Mouse (Mus musculus) midbrain, embryonic 12.5 days (tissue): ENCODE measurements around the gene Trim14. TPM values are rescaled to one million over a fixed set of nuclear protein-coding genes. Genes with fewer than 3 reads are reported as not detected.

Source experiments
- ATAC-seq: fragments of 200-750 bp; cut with Nextera tagmentation; 2 replicates; pipeline ENCODE4 v1.8.0; 2017; ENCODE audit warnings: low read depth, moderate TSS enrichment, moderate library complexity; ENCODE audit not compliant: low FRiP score
- H3K27ac ChIP-seq: fragments of 300-500 bp; sonication (generic); replicated peaks from 2 replicates; pipeline ENCODE4 v1.5.1; 2016; ENCODE audit warnings: mild to moderate bottlenecking
- H3K27me3 ChIP-seq: fragments of 300-500 bp; sonication (generic); 2 replicates; pipeline ENCODE4 v1.6.1; 2016; ENCODE audit warnings: mild to moderate bottlenecking
- H3K36me3 ChIP-seq: fragments of 300-500 bp; sonication (generic); 2 replicates; pipeline ENCODE4 v1.6.1; 2016
- H3K4me1 ChIP-seq: fragments of 300-500 bp; sonication (generic); 2 replicates; pipeline ENCODE4 v1.6.1; 2016
- H3K4me2 ChIP-seq: fragments of 300-500 bp; sonication (generic); replicated peaks from 2 replicates; pipeline ENCODE4 v1.6.1; 2016; ENCODE audit warnings: mild to moderate bottlenecking, moderate library complexity
- H3K4me3 ChIP-seq: fragments of 300-500 bp; sonication (generic); 2 replicates; pipeline ENCODE4 v1.5.1; 2016; ENCODE audit warnings: mild to moderate bottlenecking
- H3K9ac ChIP-seq: fragments of 300-500 bp; sonication (generic); replicated peaks from 2 replicates; pipeline ENCODE4 v1.6.1; 2016; ENCODE audit warnings: mild to moderate bottlenecking, moderate library complexity
- H3K9me3 ChIP-seq: fragments of 300-500 bp; sonication (generic); 2 replicates; pipeline ENCODE4 v1.6.1; 2016; ENCODE audit warnings: mild to moderate bottlenecking
- WGBS: fragments of 180-500 bp; shearing (Covaris S2); methylation state at CpG from one replicate; pipeline ENCODE4 v1.1.7; 2016; 5-methylcytosine and 5-hydroxymethylcytosine counted together
- polyA plus RNA-seq: library from polyadenylated mRNA; unstranded; fragments of >200 nt; fragmentation: Nextera tagmentation; extraction: Ambion mirVana; gene quantifications from 2 replicates; pipeline ENCODE4 v1.2.1, GENCODE M21; 2016

The Trim14 gene
- polyA plus RNA-seq, 1 experiment from 2014 or later, result 1.4 TPM

- peaks cover 4% of the 10 kb centered on the region; the same call in 1 of the 2 replicates for H3K27me3 ChIP-seq
- no peak overlapping the region for H3K4me3 ChIP-seq
- 57% methylated on average over 9 of the region's 9 CpGs for WGBS
- no peaks in the 10 kb centered on the region for H3K36me3 ChIP-seq
- H3K9ac ChIP-seq, result no peak overlapping the region
- H3K9me3 ChIP-seq, result no peaks in the 10 kb centered on the region
- H3K4me2 ChIP-seq, result no peak overlapping the region
- no peak overlapping the region for H3K27ac ChIP-seq
- no peak for ATAC-seq
- H3K4me1 ChIP-seq, result no peaks in the 10 kb centered on the region
Observed at GRCm38 (mm10) chr4:46445237-46445945, 90.5 kb downstream of the Trim14 start.

Other genes starting within 250 kb of the Trim14 start
- not detected in 2 replicates for gene Foxe1, start 192.5 kb downstream of the Trim14 start, polyA plus RNA-seq
- gene Trmo, start 146.7 kb downstream of the Trim14 start, polyA plus RNA-seq, result 9.4 and 10.0 TPM in 2 replicates
- 2.6 and 3.6 TPM in 2 replicates for gene Hemgn, start 122.6 kb downstream of the Trim14 start, polyA plus RNA-seq
- gene Anp32b, start 85.2 kb downstream of the Trim14 start, polyA plus RNA-seq, result 237 and 256 TPM in 2 replicates
- 58.3 and 72.6 TPM in 2 replicates for gene Nans, start 46.9 kb downstream of the Trim14 start, polyA plus RNA-seq
- 2.6 and 2.8 TPM in 2 replicates for gene Coro2a, start 66.1 kb upstream of the Trim14 start, polyA plus RNA-seq
- gene Tbc1d2, start 114.1 kb upstream of the Trim14 start, polyA plus RNA-seq, result 0.75 and 0.84 TPM in 2 replicates